Mouse (Mus musculus) midbrain, embryonic 13.5 days (tissue): ENCODE data around the gene Sac3d1. TPM values are rescaled to one million over a fixed set of nuclear protein-coding genes. Genes with fewer than 3 reads are reported as not detected.

Experiments
- polyA plus RNA-seq: library from polyadenylated mRNA; unstranded; fragments of >200 nt; fragmentation: Nextera tagmentation; extraction: Ambion mirVana; gene quantifications from 2 replicates; pipeline ENCODE4 v1.2.1, GENCODE M21; 2015

Sac3d1 gene
- polyA plus RNA-seq, 1 experiment from 2014 or later: 41.8 TPM

Other genes starting within 250 kb of the Sac3d1 start
- 16.8 and 19.0 TPM in 2 replicates for gene Frmd8, start 243.4 kb downstream of the Sac3d1 start, polyA plus RNA-seq
- 1.4 and 2.0 TPM in 2 replicates for gene Slc25a45, start 240.8 kb downstream of the Sac3d1 start, polyA plus RNA-seq
- gene Tigd3, start 224.5 kb downstream of the Sac3d1 start, polyA plus RNA-seq: 16.4 and 16.9 TPM in 2 replicates
- 157 and 158 TPM in 2 replicates for gene Dpf2, start 205.6 kb downstream of the Sac3d1 start, polyA plus RNA-seq
- gene Cdc42ep2, start 193.8 kb downstream of the Sac3d1 start, polyA plus RNA-seq: 7.5 and 7.8 TPM in 2 replicates
- 31.6 and 32.1 TPM in 2 replicates for gene Pola2, start 154.4 kb downstream of the Sac3d1 start, polyA plus RNA-seq
- gene Slc22a20, start 132.5 kb downstream of the Sac3d1 start, polyA plus RNA-seq: not detected in 2 replicates
- 1.9 and 2.3 TPM in 2 replicates for gene Capn1, start 102.8 kb downstream of the Sac3d1 start, polyA plus RNA-seq
- gene Syvn1, start 72.1 kb downstream of the Sac3d1 start, polyA plus RNA-seq: 27.8 and 33.8 TPM in 2 replicates
- 73.7 and 74.7 TPM in 2 replicates for gene Mrpl49, start 60.9 kb downstream of the Sac3d1 start, polyA plus RNA-seq
- 632 and 647 TPM in 2 replicates for gene Fau, start 60.8 kb downstream of the Sac3d1 start, polyA plus RNA-seq
- gene Znhit2, start 57.5 kb downstream of the Sac3d1 start, polyA plus RNA-seq: 27.4 and 33.1 TPM in 2 replicates
- gene Tm7sf2, start 50.3 kb downstream of the Sac3d1 start, polyA plus RNA-seq: 44.1 and 45.9 TPM in 2 replicates
- gene Vps51, start 41.4 kb downstream of the Sac3d1 start, polyA plus RNA-seq: 90.8 and 91.4 TPM in 2 replicates
- not detected in 2 replicates for gene Tmem262, start 38.6 kb downstream of the Sac3d1 start, polyA plus RNA-seq
- gene Gm28374, start 36.4 kb downstream of the Sac3d1 start, polyA plus RNA-seq: 2.4 TPM in 2 replicates
- gene Zfpl1, start 33.7 kb downstream of the Sac3d1 start, polyA plus RNA-seq: 83.3 and 84.8 TPM in 2 replicates
- gene Cdca5, start 33.7 kb downstream of the Sac3d1 start, polyA plus RNA-seq: 19.1 and 19.3 TPM in 2 replicates
- not detected in 2 replicates for gene AC131692.1, start 24.2 kb downstream of the Sac3d1 start, polyA plus RNA-seq
- gene Naaladl1, start 12.9 kb downstream of the Sac3d1 start, polyA plus RNA-seq: 0.52 and 0.58 TPM in 2 replicates
- 42.3 and 44.4 TPM in 2 replicates for gene Snx15, start 9.7 kb upstream of the Sac3d1 start, polyA plus RNA-seq
- 0.27 TPM in 1 of 2 replicates, not detected in the other for gene Batf2, start 22.3 kb upstream of the Sac3d1 start, polyA plus RNA-seq
- gene Arl2, start 22.9 kb upstream of the Sac3d1 start, polyA plus RNA-seq: 115 and 118 TPM in 2 replicates
- not detected in 2 replicates for gene Majin, start 65.7 kb upstream of the Sac3d1 start, polyA plus RNA-seq
- not detected in 2 replicates for gene Gpha2, start 107.7 kb upstream of the Sac3d1 start, polyA plus RNA-seq
- gene Ppp2r5b, start 117.2 kb upstream of the Sac3d1 start, polyA plus RNA-seq: 78.4 and 84.8 TPM in 2 replicates
- gene Atg2a, start 123.0 kb upstream of the Sac3d1 start, polyA plus RNA-seq: 11.4 and 12.4 TPM in 2 replicates
- 89.7 and 93.8 TPM in 2 replicates for gene Ehd1, start 158.1 kb upstream of the Sac3d1 start, polyA plus RNA-seq
- gene Cdc42bpg, start 187.8 kb upstream of the Sac3d1 start, polyA plus RNA-seq: 0.39 and 0.46 TPM in 2 replicates
- 74.4 and 81.1 TPM in 2 replicates for gene Men1, start 216.3 kb upstream of the Sac3d1 start, polyA plus RNA-seq
- gene Map4k2, start 222.5 kb upstream of the Sac3d1 start, polyA plus RNA-seq: 13.6 and 17.1 TPM in 2 replicates
- 120 and 128 TPM in 2 replicates for gene Sf1, start 245.0 kb upstream of the Sac3d1 start, polyA plus RNA-seq